Mouse (Mus musculus) kidney, adult 10 weeks (tissue): ENCODE measurements around the gene Apol8. TPM values are rescaled to one million over a fixed set of nuclear protein-coding genes. Genes with fewer than 3 reads are reported as not detected.

ENCODE experiments used
- polyA plus RNA-seq: library from polyadenylated mRNA; stranded (reverse); fragments of 350-450 nt; fragmentation: Illumina TruSeq; extraction: RNeasy Lipid Tissue Mini Kit (QIAGEN cat#74804); gene quantifications from one replicate; pipeline ENCODE4 v1.2.3, GENCODE M21; 2014; ENCODE audit warnings: low read depth, low replicate concordance

The Apol8 gene
- not detected for polyA plus RNA-seq

DNA sequence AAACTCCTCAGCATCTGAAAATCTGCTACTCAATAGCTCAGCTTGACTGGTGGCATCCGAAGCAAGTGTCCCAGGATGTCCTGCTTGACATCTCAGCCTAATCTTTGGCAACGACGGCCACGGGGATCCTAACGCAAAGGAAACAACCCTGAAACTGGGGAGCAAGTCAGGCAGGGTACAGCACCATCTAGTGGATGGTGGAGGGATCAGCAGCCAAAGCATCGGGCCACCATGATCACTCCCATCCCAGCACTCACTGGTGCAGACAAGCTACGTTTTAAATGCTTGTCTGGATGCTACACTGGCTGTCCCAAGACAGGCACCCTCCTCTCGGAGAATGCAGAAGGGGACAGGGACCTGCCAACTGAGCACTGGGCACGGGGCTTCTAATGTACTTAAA, at the start of gene Apol8:
Gene Apol8 (minus strand): TSS at position 156 of the 400 bp plus-strand sequence.

DNA sequence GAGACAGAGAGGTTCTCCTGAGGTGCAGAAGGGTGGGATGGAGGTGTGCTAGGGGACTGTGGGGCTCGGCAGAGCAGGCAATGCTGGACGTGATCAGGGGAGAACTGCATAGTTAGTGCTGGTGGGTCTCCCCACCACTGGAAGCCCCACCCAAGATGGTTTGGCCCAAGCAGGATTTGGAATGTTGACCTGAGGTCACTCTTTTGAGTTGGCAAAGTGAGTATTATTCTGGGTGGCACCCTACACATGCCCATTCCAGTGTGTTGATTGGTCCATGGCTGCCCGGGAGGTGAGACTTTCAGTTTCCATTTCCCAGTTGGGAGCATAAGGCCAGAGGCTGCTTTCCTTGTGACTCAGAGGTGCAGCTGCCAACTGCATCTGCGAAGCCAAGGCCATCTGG, 28.1 kb downstream of the Apol8 start, which contains the start of gene Apol9b:
Gene Apol9b (plus strand): TSS at position 301 of the 400 bp plus-strand sequence.

DNA sequence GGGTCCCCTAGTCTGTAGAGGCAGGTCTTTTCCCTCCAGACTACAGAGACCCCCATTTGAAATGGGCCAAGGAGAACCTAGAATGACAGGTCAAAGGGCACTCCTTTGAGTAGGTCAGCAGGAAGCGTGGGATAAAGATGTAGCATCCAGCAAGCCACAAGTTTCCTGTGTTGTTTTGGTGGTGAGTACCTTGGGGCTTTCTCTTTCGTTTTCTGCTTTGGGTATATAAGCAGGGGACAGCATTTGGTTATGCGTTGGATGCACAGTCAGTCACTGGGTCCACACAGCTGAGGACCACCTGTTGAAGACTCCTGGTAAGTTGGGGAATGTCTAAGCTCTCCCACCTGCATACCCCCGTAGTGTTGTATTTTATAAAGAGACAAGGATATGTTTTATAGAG, 58.1 kb downstream of the Apol8 start, which contains the start of gene Apol7e:
Gene Apol7e (plus strand): TSS at position 202 of the 400 bp plus-strand sequence.

Other genes starting within 250 kb of the Apol8 start
- gene Apol11a, start 248.7 kb downstream of the Apol8 start, polyA plus RNA-seq = not detected
- not detected for gene Apol7c, start 223.7 kb downstream of the Apol8 start, polyA plus RNA-seq
- not detected for gene 1700025B11Rik, start 195.1 kb downstream of the Apol8 start, polyA plus RNA-seq
- 0.73 TPM for gene Apol10b, start 160.9 kb downstream of the Apol8 start, polyA plus RNA-seq
- not detected for gene Gm36245, start 157.7 kb downstream of the Apol8 start, polyA plus RNA-seq
- not detected for gene Apol11b, start 113.7 kb downstream of the Apol8 start, polyA plus RNA-seq
- not detected for gene Apol7e, start 58.1 kb downstream of the Apol8 start, polyA plus RNA-seq
- gene Apol9b, start 28.0 kb downstream of the Apol8 start, polyA plus RNA-seq = not detected
- 7.6 TPM for gene Myh9, start 85.2 kb upstream of the Apol8 start, polyA plus RNA-seq
- gene Txn2, start 172.0 kb upstream of the Apol8 start, polyA plus RNA-seq = 71.3 TPM
- 3.2 TPM for gene Foxred2, start 199.7 kb upstream of the Apol8 start, polyA plus RNA-seq
- 15.1 TPM for gene Eif3d, start 213.8 kb upstream of the Apol8 start, polyA plus RNA-seq